Mouse (Mus musculus): ENCODE measurements around the gene Trem1.

DNA sequence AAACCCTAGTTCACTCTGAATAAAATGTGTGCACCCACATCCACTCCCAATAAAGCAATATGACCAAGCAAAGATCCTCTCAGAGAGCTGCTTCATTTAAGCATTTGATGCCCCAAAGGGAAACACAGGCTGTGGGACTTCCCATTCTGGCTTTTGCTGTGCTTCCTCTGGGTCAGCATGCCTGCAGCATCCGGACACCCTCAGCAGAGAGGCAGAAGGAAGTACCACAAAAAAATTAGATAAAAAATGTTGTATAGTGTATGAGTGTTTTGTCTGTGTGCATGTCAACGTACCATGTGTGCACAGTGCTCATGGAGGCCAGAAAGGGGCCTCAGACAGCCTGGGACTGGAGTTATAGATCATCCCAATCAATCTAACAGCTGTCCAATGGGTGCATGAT is 29.3 kb downstream of the Trem1 start:
- TF ChIP-seq CTCF (IDR thresholded peaks at IDR 0.05; ENCODE audit: insufficient read depth, low read depth, low read length) (no peak), POLR2A (IDR thresholded peaks at IDR 0.05; ENCODE audit: insufficient read depth, low read depth, low read length) (no peak)
